Mouse (Mus musculus) thymus, postnatal 36 days (tissue): Measurements from ENCODE around the gene Uqcrfs1.
A peak's percentile ranks its signal among the peaks of the same experiment; 100 is the strongest.

Source experiments
- DNase-seq, 2 experiments: peaks; one replicate each; pipeline ENCODE4 v3.0.0; 2022; ENCODE audit warnings: mixed read lengths in 2 of 2

Uqcrfs1 gene

DNA sequence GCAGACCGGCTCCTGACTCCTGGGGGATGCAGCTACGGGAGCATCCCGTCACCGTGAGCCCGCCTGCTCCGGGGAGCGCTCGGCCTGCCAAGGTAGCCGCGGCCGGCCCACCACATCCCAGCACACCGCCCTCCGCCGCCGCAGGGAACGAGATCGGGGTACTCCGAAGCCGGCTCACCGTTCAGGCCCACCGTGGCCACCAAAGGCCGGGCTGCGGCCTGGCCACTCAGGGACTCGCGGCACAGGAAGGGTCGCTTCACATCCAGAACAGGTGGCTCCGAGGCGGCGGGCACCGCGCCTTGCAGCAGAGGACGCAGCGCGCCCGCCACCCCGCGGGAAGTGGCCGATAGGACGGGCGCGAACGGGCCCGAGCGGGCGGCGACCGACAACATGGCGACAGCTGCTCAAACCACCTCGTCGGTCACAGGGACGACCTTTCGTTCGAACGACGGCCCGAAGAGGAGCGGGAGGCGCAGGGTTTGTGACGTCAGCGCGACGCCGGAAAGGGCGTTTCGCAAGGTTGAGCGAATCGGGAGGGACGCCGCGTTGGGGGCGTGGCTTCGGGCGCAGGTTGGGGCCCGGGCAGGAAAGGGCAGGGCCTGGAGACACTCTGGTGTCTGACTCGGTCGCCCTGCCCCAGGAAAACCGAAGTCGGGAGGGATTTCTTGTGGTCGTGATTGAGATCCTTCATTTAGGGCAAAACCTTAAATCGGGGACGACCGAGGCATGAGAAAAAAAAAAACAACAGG is at the start of gene Uqcrfs1:
Gene Uqcrfs1 (minus strand): TSS at position 507 of the 749 bp plus-strand sequence.
- peak; percentile 98 for DNase-seq

DNA sequence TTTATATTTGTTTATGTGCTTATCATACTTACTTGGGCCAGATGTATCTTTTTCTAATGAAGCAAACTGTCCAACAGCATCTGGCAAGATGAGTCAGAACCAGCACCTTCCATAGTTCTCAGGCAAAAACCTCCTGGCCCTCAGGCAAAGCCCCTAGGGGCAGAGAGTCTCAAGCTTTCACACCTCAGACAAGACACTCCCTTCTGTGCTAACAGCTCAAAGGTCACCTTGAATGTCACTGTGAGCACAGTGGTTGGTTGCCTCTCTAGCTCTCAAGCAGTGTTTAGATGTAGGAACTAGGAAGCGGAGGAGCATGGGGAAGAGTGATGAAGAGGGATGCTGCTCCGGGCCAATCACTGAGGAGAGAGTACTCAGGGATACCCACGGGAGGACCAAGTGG is 40.6 kb upstream of the Uqcrfs1 start:
- DNase-seq = no peak

DNA sequence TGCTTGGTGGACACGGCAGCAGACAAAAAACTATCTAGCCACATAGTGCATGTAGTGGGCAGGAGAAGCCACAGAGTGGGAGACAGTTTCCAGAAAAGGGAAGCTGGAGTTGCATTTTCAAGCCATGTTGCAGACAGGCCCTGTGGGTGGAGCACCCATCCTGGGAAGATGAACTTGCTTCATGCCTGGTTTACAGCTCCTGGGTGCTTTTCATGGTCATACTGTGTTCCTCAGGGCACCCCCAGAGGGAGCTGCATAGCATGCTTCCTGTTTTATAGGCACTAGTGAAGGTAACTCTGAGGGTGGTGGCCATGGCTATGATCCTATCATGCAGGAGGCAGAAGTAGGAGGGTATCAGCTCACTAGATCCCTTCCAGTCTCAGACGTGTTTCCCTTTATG is 37.4 kb upstream of the Uqcrfs1 start:
- DNase-seq = peak; percentile 28 to 46

DNA sequence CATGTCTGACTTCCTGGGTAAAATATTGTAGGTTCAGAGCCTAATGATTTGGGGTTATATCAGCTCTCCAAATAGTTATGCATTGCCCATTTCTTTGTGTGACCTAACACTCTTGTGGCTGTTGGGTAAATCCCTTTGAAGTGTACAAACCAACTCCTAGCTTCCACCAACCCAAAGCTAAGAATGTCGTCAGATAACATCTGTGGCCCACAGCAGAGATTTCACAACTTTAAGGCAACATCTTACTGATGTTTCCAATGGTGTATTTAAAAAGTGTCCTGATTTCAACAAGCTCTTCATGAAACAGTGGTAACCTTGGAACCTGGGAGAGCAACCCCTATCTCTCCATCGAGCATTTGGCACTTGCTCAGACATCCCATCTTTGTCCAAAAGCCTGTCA is 33.6 kb upstream of the Uqcrfs1 start:
- DNase-seq = no peak

DNA sequence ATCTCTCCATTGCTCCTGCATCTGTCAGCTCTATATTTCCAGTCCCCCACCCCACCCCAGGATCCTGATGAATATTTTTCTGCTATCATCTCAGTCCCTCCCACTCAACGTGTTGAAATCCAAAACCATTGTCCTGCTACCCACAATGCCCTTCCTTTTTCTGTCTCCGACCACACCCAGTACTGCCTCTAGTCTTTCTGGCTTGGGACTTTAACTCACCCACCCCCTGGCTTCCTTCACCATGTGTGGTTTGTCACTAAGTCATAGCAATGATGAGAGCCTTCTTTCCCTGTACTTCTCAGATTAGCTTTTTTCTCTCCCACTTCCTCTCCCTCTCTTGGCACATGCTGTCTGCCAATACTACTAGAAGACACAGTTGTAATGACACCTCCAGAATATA is 31.7 kb upstream of the Uqcrfs1 start:
- no peak for DNase-seq

DNA sequence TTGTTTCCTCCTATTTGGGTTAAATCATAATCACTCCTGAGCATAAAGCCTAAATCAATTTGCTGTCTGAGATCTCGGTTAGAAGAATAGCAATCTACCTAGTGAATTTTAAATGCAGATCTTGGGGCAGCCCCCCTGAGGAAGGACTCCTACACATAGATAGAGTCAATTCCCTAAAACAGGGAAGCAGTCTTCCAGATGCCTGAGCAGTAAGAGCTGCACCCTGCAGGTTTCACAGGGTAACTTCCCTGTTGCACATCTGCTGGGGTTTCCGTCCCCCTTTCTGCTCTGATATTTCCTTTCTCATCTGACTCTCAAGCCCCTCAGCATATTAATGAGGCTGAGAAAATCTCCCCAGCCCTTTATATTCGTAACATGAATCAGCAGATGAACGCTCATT is 27.8 kb upstream of the Uqcrfs1 start:
- DNase-seq = no peak

DNA sequence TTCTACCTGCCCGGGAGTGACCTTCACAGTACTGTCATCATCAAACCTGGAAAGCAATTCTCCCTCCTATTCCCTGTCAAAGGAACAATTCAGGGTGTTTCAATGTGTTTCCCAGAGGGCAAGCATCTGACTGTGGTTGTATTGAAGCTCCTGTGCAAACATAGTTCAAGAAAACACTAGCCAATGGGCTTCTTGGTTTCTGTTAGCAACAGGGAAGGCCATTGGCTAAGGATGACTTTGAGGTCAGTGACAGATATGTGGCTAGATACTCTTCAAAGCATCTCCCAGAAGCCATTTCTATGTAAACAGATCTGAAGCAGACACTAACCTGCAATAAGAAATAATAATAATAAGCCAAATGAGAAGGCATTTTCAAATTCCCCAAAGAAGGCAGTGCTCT is 25.0 kb upstream of the Uqcrfs1 start:
- no peak for DNase-seq

DNA sequence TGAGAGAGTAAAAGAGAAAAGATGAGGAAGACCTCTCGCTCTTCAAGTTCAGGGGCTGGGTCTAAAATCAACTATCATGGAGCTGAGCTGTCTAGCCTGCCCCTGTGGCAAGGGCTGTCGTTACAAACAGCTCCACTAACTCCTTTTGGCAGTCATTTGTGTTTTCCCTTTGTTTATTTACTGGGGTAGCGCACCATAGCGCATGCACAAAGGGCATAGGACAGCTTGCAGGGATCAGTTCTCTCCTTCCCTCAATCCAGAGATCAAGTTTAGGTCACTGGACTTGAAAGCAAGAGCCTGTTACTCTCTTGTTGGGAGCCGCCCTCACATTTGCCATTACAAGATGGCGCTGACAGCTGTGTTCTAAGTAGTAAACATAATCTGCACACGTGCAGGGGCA is 22.4 kb upstream of the Uqcrfs1 start:
- no peak for DNase-seq

DNA sequence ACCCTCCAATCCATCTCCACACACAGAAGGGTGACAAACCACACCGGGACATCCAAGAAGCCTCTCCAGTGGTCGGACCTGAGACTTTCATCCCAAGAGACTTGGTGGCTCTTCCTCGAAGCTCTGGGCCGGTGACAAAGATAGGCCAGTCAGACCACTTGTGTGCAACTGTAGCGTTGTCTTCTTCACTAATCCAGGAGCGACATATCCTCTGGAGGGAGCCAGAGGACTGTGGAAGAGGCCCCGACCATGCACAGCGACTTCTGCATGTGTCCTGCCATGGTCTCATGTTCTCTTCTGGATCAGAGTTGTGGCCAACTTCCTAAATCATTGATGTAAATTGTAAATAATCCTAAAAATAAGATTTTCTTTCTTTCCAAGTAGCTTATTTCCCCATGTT is 21.6 kb upstream of the Uqcrfs1 start:
- peak; percentile 62 to 66 for DNase-seq

DNA sequence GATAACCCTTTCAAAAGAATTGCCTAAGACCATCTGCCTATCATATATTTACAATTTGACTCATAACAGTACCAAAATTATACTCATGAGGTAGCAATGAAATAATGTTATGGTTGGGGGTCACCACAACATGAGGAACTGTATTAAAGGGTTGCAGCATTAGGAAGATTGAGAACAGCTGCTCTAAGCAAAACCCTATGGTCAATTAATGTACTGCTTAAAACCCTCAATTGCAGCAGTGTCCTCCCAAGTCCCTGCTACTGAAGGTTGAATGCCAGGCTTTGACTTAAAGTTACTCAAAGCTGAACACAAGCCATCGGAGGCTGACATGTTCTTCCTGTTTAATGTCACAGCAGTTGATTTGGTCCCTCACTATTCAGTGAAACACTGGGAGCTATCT is 15.4 kb upstream of the Uqcrfs1 start:
- no peak for DNase-seq

DNA sequence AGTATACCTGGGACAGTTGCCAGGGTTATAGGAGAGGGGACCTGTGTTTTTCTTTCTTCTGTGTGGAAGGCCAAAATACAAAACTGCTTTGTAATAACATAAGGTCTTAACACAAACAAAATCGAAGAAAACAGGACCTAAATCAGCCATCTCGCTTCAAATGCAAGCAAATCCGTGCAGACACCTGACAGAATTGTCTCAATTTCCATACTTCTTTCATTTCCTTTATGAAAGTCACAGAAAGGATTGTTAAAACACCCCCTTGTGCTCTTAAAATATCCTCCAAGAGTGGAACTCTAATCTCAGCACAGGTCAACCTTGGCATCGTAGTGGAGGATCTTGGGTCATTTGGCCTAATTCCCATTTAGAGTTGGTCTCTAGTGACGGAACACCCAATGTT is 14.9 kb upstream of the Uqcrfs1 start:
- no peak for DNase-seq

DNA sequence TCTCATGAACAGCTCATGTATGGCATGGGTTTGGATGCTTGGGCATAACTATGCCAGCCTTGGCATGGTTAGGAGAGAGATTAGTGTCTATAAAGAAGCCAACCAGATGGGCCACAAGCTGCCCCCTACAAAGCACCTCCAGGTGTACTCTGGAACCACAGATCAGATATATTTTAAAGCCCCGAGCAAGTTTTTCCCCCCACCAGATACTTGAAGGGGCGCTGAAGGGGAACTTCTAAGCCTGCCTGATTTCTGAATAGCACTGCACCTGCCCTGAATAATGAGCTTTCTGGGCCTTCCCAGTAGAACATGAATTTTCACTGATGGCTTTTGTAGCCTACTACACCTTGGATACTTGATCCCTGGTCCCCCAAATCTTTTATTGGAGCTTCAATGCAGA is 12.6 kb upstream of the Uqcrfs1 start:
- DNase-seq = no peak

DNA sequence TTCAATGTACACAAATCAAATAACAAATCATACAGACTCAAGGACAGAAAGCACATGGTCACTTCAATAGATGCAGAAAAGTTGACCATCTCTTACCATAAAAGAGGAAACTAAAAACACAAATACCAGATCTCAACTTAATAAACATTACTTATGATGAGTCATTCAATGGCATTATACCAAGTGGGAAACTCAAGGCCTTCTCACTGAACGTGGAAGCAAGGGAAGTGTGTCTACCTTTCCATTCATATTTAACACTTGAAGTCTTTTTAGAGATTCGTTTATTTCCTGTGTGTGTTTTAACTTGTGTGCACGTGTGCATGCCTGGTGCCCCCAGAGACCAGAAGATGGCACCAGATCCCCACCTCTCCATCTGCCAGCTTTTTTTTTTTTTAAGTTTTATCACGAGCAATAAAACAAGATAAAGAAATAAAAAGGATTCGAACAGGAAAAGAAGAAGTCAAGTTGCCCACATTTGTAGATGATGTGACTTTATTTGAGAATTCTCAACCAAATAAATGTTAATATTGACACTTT is 8.0 kb upstream of the Uqcrfs1 start:
- DNase-seq = peak; percentile 33 to 42

DNA sequence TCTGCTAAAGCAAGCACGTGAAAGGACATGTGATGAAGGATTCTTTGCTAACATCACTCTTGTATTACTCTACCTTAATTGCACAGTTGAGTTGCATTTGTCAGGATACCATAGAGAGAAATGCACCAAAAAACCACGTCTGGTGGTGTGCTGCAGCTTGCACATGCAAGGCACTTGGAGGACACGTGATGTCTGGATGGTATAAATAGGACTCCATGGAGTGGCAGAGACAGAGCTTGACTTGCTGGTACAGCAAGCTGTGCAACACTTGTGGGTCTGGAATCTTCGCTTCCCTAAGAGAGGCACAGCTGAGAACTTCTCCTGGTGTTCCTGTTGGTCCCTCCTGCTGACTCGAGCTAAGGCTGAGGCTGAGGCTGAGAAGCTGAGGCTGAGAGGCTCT is 4.2 kb upstream of the Uqcrfs1 start:
- DNase-seq = no peak

DNA sequence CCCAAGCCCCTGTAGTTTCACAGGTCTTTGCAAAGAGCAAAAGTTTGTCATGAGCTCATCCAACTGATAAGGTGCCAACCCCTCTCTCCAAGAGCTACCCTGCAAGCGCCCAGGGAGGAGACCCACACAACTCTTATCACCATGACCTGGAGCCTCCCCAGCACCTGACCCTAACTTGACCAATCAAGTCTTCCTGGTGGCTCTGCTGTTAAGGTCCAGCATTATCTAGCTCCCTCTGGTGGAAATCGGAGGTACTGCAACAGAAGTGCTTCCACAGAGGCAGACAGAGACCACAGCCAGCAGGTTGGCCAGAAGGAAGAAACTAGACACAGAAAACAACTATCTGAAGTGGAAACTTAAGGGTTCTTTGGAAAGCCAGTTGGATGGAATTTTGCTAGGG is 3.7 kb upstream of the Uqcrfs1 start:
- peak; percentile 59 to 72 for DNase-seq

DNA sequence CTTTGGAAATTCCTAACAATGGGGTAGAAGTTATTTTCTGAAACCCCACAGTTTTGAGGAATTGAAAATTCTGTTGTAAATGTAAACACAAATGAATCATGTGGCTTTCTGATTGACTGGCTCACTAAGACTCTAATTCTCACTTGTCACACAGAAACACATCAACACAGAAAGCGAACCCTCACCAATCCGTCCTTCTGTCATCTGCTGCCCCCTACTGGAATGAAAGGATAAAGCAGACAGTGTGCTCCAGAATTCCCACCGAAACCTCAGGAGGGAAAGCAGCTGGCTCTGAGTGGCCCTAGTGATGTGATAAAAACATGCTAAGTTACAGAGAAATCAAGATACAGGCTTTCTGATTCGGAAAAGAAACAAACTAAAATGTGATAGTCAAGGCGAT is 14.4 kb downstream of the Uqcrfs1 start:
- DNase-seq = no peak

DNA sequence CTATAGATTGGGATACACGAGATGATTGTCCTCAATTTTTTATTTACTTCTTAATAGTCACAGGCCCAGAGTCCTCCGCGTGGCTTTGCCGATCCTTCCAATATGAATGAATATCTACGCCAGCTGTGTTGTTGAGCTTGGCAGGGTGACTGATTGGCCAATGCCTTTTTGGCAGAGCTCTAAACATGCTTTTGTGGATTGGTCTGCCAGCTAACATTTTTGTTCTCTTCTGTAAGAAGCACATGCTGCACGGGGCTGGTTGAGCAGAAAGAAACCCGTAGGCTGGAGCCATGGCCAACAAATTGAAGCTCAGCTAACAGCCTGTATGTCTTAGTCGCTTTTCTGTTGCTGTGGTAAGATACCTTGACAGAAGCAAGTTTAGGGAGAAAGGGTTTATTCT is 20.2 kb downstream of the Uqcrfs1 start:
- no peak for DNase-seq

DNA sequence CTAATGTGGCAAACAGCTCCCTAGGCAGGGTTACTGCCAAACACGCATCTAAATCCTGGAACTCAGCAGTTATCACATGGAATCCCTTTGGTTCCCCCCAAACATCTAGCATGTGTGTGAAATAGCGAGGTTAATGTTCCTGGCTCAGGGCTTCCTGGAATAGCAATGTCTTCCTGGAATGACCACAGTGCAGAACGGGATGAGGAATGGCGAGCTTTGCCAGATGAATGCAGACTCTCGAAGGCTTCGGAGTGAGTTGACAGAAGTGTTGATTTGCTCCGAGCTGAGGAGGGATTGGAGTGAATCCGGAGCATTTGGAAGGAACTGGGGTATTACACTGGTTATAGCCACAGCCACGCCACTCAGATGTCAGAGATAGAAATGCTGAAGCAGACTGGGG is 21.2 kb downstream of the Uqcrfs1 start:
- DNase-seq = no peak

DNA sequence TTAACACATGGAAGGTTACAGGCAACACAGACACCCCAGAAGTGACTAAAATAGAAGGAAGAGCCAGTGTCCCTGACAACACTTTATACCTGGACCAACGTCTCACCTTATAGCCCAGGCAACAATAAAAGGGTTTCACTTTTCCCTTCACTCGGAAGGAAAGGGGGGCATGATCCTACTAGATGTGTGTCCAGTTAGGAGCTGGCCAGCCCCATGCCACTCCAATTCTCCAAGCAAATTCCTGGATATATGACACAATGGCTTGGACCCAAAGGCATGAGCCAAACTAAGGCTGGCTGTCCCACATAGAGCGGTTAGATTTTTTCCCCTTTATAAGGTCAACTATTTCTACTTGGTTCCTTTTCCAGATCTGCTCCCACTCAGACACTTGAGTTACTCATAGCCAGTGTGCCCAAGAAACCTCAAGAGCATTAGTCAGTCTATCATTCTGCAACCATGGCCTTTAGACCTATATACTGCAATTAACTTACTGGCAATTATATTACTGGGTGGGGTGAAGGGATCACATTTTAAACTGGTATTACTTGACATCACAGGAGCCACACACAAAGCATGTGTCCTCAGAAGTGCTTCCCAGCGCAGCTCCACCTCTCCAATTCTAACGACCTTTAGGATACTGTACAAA is 21.8 kb downstream of the Uqcrfs1 start:
- DNase-seq = no peak

DNA sequence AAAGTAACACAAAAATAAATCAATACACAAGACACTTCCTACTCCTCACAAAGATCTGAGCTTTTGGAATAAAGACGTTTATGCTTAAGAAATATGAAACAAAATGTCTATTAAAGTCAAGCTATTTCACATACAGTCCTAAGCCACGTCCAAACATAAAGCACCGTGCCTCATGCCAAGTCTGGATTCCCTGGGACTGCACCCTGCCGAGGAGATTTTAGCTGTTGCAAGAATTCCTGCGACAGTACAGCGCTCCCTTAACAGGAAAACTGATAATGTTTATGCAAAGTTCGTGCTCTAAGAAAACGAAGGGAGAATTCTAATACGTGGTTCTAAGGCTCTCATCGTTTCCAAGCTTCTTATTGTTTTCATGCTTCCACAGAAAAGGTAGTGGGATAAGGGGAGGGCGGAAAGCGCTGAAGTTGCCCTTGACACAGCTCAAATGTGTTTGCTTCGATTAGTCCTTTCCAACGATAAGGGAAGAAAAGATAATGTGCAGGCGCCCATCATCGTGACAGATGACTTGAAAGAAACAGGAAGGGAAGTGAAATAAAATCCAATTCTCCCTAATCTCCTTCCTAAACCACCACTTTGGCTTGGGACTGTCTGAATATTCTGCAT is 23.8 kb downstream of the Uqcrfs1 start:
- no peak for DNase-seq

DNA sequence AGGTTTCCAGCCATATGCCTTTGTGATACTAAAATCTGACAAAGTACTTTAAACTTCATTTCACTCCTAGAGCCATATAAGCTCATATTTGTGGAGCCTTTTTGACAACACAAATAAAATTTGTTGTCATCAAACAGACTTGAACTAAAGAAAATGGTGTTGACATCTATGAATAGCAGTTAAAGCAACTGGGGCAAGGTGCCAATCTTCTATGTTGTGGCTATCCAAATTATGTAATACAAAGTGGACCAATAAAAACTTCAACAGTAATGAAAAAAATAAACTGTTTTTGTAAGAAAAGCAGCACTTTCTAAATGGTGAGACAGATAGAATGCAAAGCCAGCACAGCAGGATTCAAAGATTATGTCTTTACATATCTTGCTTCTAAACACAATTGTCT is 27.0 kb downstream of the Uqcrfs1 start:
- no peak for DNase-seq

DNA sequence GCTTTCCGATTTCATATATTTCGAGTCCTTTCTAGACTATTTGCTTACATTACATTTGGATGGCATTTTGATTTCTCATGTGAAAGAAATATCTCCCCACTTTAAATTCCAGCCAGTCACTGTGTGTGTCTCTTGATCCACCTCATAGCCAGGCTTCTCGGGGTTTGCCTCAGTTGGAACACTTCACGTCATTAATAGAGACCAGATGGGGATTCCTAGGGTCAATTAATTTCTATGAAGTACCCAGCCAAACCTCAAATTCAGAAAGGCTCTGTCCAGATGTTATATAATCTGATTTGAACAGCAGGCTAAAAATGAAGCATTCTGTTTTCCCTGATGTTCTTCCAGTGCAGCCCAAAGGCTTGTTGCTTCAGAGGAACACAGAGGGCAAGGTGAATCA is 37.5 kb downstream of the Uqcrfs1 start:
- DNase-seq = no peak

DNA sequence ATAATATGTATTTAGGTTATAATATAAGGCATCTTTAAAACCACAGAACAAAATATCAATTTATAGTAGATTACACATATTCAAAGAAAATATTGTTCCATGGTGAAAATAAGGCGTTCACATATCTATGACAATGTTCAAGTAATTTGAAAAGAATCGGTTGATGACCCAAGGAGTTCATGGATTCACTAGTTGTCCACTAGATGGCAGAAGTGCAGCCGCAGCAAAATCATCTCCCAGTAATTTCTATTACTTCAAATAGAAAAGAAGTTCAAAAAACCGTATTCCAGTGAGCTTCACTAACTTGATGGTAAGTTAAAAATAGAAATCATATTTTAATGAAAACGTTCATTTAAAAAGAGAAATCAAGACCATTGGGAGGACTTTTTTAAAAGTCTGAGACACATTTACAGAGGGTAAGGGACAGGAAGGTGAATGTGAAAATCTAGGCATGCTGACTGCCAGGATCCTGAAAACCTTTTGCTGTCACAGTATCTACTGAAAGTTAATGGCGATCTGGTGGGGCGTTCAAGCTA is 43.2 kb downstream of the Uqcrfs1 start:
- no peak for DNase-seq
